Mouse (Mus musculus) midbrain, postnatal 0 days (tissue): ENCODE data around the gene Prss33. TPM values are rescaled to one million over a fixed set of nuclear protein-coding genes. Genes with fewer than 3 reads are reported as not detected.
A peak's percentile ranks its signal among the peaks of the same experiment; 100 is the strongest.

ENCODE experiments used
- ATAC-seq: fragments of 200-750 bp; cut with Nextera tagmentation; 2 replicates; pipeline ENCODE4 v1.8.0; 2017; ENCODE audit warnings: moderate number of reproducible peaks, mild to moderate bottlenecking, moderate TSS enrichment, moderate library complexity; ENCODE audit not compliant: low FRiP score
- DNase-seq: peaks from one replicate; pipeline ENCODE4 v3.0.0-alpha.2; 2015; ENCODE audit warnings: low spot score
- H3K27ac ChIP-seq: fragments of 300-500 bp; sonication (generic); 2 replicates; pipeline ENCODE4 v1.5.1; 2014; ENCODE audit warnings: low read depth, mild to moderate bottlenecking, low read length, mixed read lengths
- H3K27me3 ChIP-seq: fragments of 300-500 bp; sonication (generic); 2 replicates; pipeline ENCODE4 v1.6.1; 2014; ENCODE audit warnings: low read length, control low read depth, mixed read lengths; ENCODE audit not compliant: insufficient read depth
- H3K36me3 ChIP-seq: fragments of 300-500 bp; sonication (generic); 2 replicates; pipeline ENCODE4 v1.6.1; 2014; ENCODE audit warnings: low read length, control low read depth, mixed read lengths; ENCODE audit not compliant: insufficient read depth
- H3K4me1 ChIP-seq: fragments of 300-500 bp; sonication (generic); 2 replicates; pipeline ENCODE4 v1.6.1; 2014; ENCODE audit warnings: mild to moderate bottlenecking, control low read depth, antibody characterized with exemption, low read length, mixed read lengths; ENCODE audit not compliant: insufficient read depth
- H3K4me2 ChIP-seq: fragments of 300-500 bp; sonication (generic); 2 replicates; pipeline ENCODE4 v1.6.1; 2014; ENCODE audit warnings: low read depth, mild to moderate bottlenecking, low read length, mixed read lengths; ENCODE audit not compliant: poor library complexity, severe bottlenecking
- H3K4me3 ChIP-seq: fragments of 300-500 bp; sonication (generic); 2 replicates; pipeline ENCODE4 v1.5.1; 2014; ENCODE audit warnings: low read depth, mild to moderate bottlenecking, low read length, moderate library complexity
- H3K9ac ChIP-seq: fragments of 300-500 bp; sonication (generic); replicated peaks from 2 replicates; pipeline ENCODE4 v1.6.1; 2014; ENCODE audit warnings: mild to moderate bottlenecking, low read length, moderate library complexity, mixed read lengths; ENCODE audit not compliant: poor library complexity, severe bottlenecking
- H3K9me3 ChIP-seq: fragments of 300-500 bp; sonication (generic); 2 replicates; pipeline ENCODE4 v1.6.1; 2016; ENCODE audit warnings: low read length, control low read depth
- CTCF ChIP-seq: IDR thresholded peaks from 2 replicates; pipeline ENCODE4 v1.5.1; 2016; ENCODE audit warnings: antibody characterized with exemption, mild to moderate bottlenecking
- WGBS: fragments of 180-500 bp; shearing (Covaris S2); extraction: QIAGEN DNeasy Blood & Tissue Kit; methylation state at CpG from one replicate; pipeline ENCODE4 v1.1.7; 2014; 5-methylcytosine and 5-hydroxymethylcytosine counted together
- polyA plus RNA-seq: library from polyadenylated mRNA; unstranded; fragments of >200 nt; fragmentation: Nextera tagmentation; extraction: Ambion mirVana; gene quantifications from 2 replicates; pipeline ENCODE4 v1.2.1, GENCODE M21; 2015
- total RNA-seq: library from RNA; depleted of rRNA; stranded (reverse); fragments of >200 nt; gene quantifications from 2 replicates; pipeline ENCODE4 v1.2.3, GENCODE M21; 2014

The Prss33 gene
- total and polyA plus RNA-seq, 2 experiments from 2014 or later = not detected

DNA sequence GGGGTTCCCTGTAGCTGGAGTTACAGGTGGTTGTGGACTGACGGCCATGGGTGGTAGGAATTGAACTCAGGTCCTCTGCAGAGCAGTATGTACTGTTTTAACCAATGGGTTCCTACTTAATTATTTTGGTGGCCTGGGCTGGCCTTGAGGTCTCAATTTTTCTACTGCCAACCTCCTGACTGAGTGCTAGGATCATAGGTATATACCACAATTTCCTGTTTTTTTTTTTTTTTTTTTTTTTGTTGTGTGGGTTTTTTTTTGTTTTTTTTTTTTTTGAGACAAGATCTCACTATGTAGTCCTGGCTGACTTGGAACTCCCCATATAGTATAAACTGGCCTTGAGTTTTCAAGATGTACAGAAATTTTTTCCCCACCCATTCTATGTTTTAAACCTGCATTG lies 4.7 kb downstream of the Prss33 start:
- no peaks in the 10 kb centered on the region for H3K36me3 ChIP-seq
- no peak overlapping the region for H3K4me2 ChIP-seq
- no peak overlapping the region for H3K27ac ChIP-seq
- no peak for DNase-seq
- no peak for ATAC-seq
- H3K9me3 ChIP-seq = no peaks in the 10 kb centered on the region
- TF ChIP-seq CTCF = no peak
- H3K9ac ChIP-seq = no peak overlapping the region
- 0 out of 2 replicates have a peak, but pooled peaks cover 5% of the 10 kb centered on the region for H3K27me3 ChIP-seq
- 97% methylated on average over 1 of the region's 1 CpGs for WGBS
- no peak overlapping the region for H3K4me3 ChIP-seq
- H3K4me1 ChIP-seq = peaks cover 13% of the 10 kb centered on the region

DNA sequence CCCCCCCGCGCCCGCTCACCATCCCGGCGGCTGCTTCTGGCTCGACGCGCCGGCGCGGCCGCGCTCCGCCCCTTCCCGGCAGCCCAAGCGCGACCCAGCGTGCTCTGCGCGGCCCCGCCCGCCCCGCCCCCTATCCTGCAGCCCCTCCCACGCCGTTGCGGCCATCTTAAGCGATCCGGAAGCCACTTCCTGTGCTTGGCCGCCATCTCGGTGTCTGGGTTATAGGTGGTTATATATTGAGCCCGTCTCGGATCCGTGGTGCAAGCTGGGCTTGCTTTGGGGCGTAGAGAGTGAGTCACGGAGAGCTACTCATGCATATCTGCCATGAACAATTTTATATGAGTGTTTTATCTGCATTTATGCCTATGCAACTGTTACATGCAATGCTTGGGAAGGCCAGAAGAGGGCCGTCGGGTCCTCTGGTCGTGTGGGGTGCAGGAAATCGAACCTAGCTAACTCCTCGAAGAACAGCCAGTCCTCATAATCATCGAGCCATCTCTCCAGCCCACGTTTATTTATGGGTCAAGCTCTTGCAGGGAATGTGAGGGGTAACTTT lies 6.7 kb downstream of the Prss33 start, which contains the start of gene Elob:
Gene Elob (minus strand): TSS at position 73 of the 556 bp plus-strand sequence.
- Histone ChIP-seq H3K27ac (peak within 1 kb of the TSS; percentile 94), H3K9me3 (no peaks in the 10 kb centered on the region), H3K9ac (peak within 1 kb of the TSS; percentile 79), H3K36me3 (peaks cover 12% of the 10 kb centered on the region; the same call in 1 of the 2 replicates), H3K4me2 (peak within 1 kb of the TSS; percentile 53), H3K4me3 (peak within 1 kb of the TSS; percentile 72), H3K4me1 (peaks cover 13% of the 10 kb centered on the region), H3K27me3 (0 out of 2 replicates have a peak, but pooled peaks cover 5% of the 10 kb centered on the region)
- DNase-seq (peak; percentile 95), ATAC-seq (peak; percentile 95)
- TF ChIP-seq CTCF = peak; percentile 81
- 1% methylated on average over 25 of the region's 42 CpGs for WGBS

DNA sequence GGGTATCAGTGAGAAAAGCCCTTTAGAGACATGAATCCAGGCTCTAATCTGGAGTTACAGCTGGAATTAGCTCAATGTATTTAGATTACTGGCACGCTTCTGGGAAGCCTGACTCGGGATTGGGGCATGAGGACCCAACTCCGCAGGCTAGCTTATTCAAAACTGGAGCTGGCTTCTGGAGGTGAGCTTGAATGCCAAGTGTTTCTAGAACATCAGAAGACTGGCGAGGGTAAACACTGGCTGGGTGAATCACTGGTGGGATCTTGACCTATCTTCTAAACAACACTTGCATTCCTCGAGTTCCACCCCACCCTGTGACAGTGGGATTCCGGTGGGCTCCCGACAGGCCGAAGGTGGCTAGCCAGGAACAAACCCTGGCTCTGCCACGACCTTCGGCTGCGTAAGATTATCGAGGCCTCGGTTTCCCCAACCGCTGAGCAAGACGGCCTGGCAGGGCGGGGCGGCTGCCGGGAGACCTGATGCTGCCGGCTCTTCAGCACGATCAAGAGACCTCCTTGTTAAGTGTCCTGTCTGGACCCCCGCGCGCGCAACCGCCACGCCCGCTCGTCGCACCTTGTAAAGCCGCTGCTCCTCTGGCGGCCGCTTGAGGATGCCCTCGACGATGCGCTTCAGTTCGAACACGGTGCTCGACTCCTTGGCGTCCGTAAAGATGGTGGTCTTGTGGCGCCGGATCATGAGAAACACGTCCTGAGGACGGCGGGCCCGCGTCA lies 7.4 kb downstream of the Prss33 start:
- Histone ChIP-seq H3K9ac (peak overlapping the region; percentile 79), H3K36me3 (peaks cover 18% of the 10 kb centered on the region), H3K4me1 (peaks cover 13% of the 10 kb centered on the region), H3K4me2 (peak overlapping the region; percentile 53), H3K4me3 (peak overlapping the region; percentile 72), H3K27ac (peak overlapping the region; percentile 94), H3K9me3 (no peaks in the 10 kb centered on the region), H3K27me3 (0 out of 2 replicates have a peak, but pooled peaks cover 5% of the 10 kb centered on the region)
- TF ChIP-seq CTCF = peak; percentile 35
- peak; percentile 50 for DNase-seq
- ATAC-seq = peak; percentile 69
- under 1% methylated on average over 47 of the region's 47 CpGs for WGBS

DNA sequence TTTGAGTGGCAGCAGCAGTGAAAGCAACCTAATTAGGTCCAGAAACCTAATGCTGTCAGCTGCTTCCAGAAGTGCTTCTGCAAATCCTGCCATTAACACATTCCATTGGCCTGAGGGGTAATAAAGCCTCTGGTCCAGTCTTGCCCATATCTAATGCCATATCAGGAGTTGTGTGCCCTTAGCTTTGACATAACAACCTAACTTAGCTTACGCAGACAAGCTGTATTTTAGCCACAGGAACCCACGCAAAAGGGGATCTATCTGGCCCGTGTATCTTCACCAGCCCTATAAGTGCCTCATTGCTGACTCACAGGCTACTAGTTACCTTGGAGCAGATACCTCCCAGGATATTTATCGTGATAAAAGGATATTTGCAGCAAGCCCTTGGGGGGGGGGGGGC lies 10.3 kb downstream of the Prss33 start:
- Histone ChIP-seq H3K27me3 (no peaks in the 10 kb centered on the region), H3K4me3 (no peak overlapping the region), H3K9ac (no peak overlapping the region), H3K9me3 (no peaks in the 10 kb centered on the region), H3K27ac (no peak overlapping the region), H3K4me1 (peaks cover 13% of the 10 kb centered on the region), H3K4me2 (no peak overlapping the region), H3K36me3 (peaks cover 45% of the 10 kb centered on the region)
- ATAC-seq (no peak), DNase-seq (no peak)
- no peak for TF ChIP-seq CTCF
- WGBS = 86% methylated on average over 4 of the region's 4 CpGs

DNA sequence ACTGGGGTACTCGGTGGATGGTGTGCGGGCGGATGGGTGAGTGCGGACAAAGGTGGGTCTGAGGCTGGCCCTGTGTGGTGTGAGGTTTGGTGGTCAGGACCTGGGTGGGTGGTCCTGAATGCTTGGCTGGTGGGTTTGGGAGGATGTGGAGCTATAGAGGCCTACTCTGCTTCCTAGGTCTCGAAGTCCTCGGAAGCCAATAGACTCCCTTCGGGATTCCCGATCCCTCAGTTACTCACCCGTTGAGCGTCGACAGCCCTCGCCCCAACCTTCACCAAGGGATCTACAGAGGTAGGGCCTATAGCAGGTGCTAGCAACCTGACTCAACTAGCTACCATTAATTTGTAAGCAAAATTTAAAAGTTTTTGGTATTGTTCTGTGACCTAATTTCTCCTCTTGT lies 12.2 kb downstream of the Prss33 start:
- TF ChIP-seq CTCF = no peak
- H3K36me3 ChIP-seq = peaks cover 64% of the 10 kb centered on the region
- H3K27me3 ChIP-seq = no peaks in the 10 kb centered on the region
- peaks cover 5% of the 10 kb centered on the region; the same call in 1 of the 2 replicates for H3K9me3 ChIP-seq
- ATAC-seq (no peak), DNase-seq (no peak)
- peaks cover 13% of the 10 kb centered on the region for H3K4me1 ChIP-seq
- no peak overlapping the region for H3K4me2 ChIP-seq
- WGBS = 91% methylated on average over 12 of the region's 12 CpGs
- H3K27ac ChIP-seq = no peak overlapping the region
- H3K4me3 ChIP-seq = no peak overlapping the region
- no peak overlapping the region for H3K9ac ChIP-seq

DNA sequence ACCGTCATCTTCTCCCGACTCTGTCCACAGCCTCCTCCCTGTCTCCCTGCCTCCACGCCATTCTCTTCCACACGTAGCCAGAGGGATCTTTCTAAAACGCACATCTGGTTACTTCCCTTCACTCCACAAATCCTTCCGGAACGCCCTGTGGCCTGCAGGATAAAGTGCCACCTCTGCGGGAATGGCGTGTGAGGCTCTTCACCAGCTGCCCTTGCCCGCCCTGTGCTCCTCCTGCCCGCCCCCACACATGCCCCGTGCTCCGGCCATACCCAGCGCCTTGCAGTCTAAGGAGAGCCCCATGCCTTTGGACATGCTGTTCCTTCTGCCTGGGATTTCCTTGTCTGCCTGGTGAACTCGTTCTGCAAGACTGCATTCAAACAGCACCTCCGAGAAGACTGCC lies 12.8 kb downstream of the Prss33 start:
- ATAC-seq (no peak), DNase-seq (no peak)
- peaks cover 9% of the 10 kb centered on the region; the same call in 1 of the 2 replicates for H3K9me3 ChIP-seq
- WGBS = 83% methylated on average over 16 of the region's 16 CpGs
- H3K4me2 ChIP-seq = no peak overlapping the region
- peaks cover 70% of the 10 kb centered on the region for H3K36me3 ChIP-seq
- no peak overlapping the region for H3K9ac ChIP-seq
- no peak for TF ChIP-seq CTCF
- no peaks in the 10 kb centered on the region for H3K27me3 ChIP-seq
- no peak overlapping the region for H3K4me3 ChIP-seq
- H3K4me1 ChIP-seq = peaks cover 13% of the 10 kb centered on the region
- H3K27ac ChIP-seq = no peak overlapping the region
